Mouse (Mus musculus): ENCODE results near the gene Phkg2.

Phkg2 gene

GRCm38 (mm10) chr7:127572895-127573471, at the start of gene Phkg2:
TSS of gene Phkg2 (plus strand) at chr7:127573340.
- peak; percentile 98 to 99 for DNase-seq (ENCODE audit: low spot score in 2 of 2)

GRCm38 (mm10) chr7:127541671-127542070, 31.5 kb upstream of the Phkg2 start:
- DNase-seq (ENCODE audit: low spot score in 2 of 2), result peak in 1 of 2 experiments; percentile 46

GRCm38 (mm10) chr7:127549116-127549835, 23.9 kb upstream of the Phkg2 start:
- peak; percentile 36 to 66 for DNase-seq (ENCODE audit: low spot score in 2 of 2)

GRCm38 (mm10) chr7:127551558-127551957, 21.6 kb upstream of the Phkg2 start:
- DNase-seq (ENCODE audit: low spot score in 2 of 2), result no peak

DNA sequence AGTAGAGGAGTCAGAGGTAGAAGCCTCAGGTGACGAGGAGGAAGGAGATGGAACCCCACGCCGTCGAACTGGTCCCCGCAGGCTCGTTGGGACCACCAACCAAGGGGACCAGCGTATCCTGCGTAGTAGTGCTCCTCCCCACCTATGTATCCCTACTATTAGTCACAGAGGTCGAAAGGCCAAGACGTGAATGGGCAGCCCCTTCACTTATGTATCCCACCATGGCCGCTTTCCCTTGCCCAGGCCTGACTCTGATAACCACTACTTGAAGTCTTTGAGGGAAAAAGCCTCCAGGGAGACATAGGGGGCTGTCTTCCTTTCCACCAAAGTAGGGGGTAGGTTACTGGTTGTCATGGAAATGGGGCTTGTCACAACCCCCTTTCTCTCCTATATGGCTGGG, 12.6 kb upstream of the Phkg2 start:
- no peak for DNase-seq (ENCODE audit: low spot score in 2 of 2)

DNA sequence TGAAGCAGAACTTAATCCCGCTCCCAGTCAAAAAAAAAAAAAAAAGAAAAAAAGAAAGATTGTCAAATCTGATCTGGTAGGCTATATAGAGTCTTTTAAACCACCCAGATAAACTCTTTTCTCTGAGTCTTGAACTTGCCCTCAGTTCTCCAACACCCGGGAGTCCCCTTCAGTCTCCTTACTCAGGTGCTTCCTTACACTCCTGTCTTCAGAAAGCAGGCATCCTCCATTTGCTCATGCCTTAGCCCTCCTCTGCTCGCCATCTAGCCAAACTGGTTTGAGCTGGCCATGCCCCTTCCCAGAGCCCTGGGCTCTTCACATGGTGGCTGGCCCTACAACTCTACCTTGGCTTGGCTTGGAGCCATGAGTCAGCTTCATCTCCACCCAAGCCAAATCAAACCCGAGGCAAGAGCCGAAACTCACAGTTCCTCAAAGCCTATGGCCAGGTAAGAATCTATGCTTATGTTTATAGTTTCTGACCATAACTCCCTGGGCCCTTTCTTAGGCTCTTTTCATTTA, 11.7 kb upstream of the Phkg2 start, which contains the start of gene Tmem265:
Gene Tmem265 (plus strand): TSS at position 51 of the 519 bp plus-strand sequence.
- DNase-seq (ENCODE audit: low spot score in 2 of 2), result no peak

GRCm38 (mm10) chr7:127564381-127565150, 8.6 kb upstream of the Phkg2 start:
- peak; percentile 58 to 71 for DNase-seq (ENCODE audit: low spot score in 2 of 2)

- no peak for DNase-seq (ENCODE audit: low spot score in 2 of 2)
Measured at GRCm38 (mm10) chr7:127573503-127574008, 416 bp downstream of the Phkg2 start.

GRCm38 (mm10) chr7:127574115-127574514, 975 bp downstream of the Phkg2 start:
- DNase-seq (ENCODE audit: low spot score in 2 of 2), result no peak

DNA sequence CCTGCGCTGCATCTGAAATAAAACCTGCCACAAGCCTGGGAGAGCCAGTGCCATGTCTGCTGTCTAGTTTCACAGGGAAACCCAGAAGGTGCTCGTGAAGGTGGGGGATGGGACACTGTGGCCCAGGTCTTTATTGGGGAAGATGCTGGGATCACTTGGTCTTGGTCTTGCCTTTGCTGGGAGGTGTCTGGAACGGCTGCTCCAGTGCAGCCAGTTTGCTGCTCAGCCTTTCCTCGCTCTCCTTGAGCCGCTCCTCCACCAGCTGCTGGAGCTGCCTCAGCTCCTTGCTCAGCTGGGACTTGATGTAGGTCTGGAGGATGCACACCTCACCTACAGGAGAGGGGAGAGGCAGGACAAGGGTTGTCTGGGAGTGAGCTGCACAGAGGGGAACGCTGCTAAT, 10.1 kb downstream of the Phkg2 start:
- no peak for DNase-seq (ENCODE audit: low spot score in 2 of 2)

- no peak for DNase-seq (ENCODE audit: low spot score in 2 of 2)
Measured at GRCm38 (mm10) chr7:127585031-127585430, 11.9 kb downstream of the Phkg2 start.

DNA sequence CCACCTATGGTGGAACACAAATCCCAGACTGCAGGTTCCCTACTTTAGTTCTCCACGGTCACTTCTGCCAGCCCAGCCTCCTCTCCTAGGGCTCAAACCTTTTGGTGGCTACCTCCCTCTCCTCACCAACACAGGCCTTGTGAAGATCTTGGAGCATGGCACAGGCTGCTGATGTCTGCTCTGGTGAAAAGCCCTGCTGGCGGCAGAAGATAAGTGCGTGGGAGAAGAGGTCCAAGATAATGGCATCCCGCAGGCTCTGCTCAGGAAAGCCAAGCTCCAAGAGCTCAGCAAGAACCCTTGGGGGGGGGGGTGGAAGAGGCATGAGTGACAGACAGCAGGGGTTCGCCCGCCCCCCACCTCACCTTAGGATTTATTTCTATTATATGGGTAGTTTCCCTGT, 13.0 kb downstream of the Phkg2 start:
- no peak for DNase-seq (ENCODE audit: low spot score in 2 of 2)

- DNase-seq (ENCODE audit: low spot score in 2 of 2), result no peak
Measured at GRCm38 (mm10) chr7:127587196-127587595, 14.1 kb downstream of the Phkg2 start.

- peak; percentile 97 to 98 for DNase-seq (ENCODE audit: low spot score in 2 of 2)
Measured at GRCm38 (mm10) chr7:127588011-127588871, 15.1 kb downstream of the Phkg2 start, which contains the start of the genes Ccdc189 and Rnf40. TSS of gene Ccdc189 (minus strand) at chr7:127588595. TSS of gene Rnf40 (plus strand) at chr7:127588767.

- DNase-seq (ENCODE audit: low spot score in 2 of 2), result no peak
Measured at GRCm38 (mm10) chr7:127588901-127589300, 15.8 kb downstream of the Phkg2 start.

- no peak for DNase-seq (ENCODE audit: low spot score in 2 of 2)
Measured at GRCm38 (mm10) chr7:127589637-127590036, 16.5 kb downstream of the Phkg2 start.

DNA sequence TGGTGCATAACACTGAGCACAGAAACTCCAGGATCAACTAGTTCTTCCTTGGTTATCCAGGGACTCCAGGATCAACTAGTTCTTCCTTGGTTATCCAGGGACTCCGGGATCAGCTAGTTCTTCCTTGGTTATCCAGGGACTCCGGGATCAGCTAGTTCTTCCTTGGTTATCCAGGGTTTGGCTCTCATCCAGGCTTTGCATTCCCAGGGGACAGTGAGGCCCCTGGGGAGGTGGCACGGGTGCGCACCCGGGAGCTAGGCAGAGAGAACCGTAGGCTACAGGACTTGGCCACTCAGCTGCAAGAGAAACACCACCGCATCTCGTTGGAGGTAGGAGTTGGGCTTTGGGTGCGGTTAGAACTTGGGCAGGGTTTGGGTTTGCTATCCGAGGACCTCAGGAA, 18.0 kb downstream of the Phkg2 start:
- no peak for DNase-seq (ENCODE audit: low spot score in 2 of 2)

DNA sequence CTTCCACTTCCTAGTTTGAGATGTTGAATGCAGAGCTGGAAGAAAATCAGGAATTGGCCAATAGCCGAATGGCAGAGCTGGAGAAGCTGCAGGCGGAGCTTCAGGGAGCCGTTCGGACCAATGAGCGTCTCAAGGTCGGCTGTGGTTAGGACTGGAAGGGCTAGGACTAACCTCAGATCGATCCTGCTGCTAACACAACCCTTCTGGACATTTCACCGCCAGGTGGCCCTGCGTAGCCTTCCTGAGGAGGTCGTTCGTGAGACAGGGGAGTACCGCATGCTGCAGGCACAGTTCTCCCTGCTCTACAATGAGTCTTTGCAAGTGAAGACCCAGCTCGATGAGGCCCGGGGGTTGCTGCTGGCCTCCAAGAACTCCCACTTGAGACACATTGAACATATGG, 19.4 kb downstream of the Phkg2 start:
- DNase-seq (ENCODE audit: low spot score in 2 of 2), result no peak

DNA sequence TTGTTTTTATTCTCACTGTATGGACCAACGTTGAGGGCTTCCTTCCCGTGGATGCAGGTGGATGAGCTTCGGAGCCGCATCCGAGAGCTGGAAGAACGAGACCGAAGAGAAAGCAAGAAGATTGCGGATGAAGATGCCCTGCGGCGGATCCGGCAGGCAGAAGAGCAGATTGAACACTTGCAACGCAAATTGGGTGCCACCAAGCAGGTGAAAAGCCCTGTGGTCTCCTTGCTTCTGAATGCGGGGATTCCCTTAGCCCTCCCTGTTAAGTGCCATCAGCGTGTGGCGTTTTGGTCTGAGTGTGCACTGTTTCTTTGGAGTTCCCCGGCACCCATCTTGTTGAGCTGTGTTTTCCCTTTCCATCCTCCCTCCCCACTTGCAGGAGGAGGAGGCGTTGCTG, 23.6 kb downstream of the Phkg2 start:
- no peak for DNase-seq (ENCODE audit: low spot score in 2 of 2)

- DNase-seq (ENCODE audit: low spot score in 2 of 2), result no peak
Measured at GRCm38 (mm10) chr7:127600612-127601011, 27.5 kb downstream of the Phkg2 start.

DNA sequence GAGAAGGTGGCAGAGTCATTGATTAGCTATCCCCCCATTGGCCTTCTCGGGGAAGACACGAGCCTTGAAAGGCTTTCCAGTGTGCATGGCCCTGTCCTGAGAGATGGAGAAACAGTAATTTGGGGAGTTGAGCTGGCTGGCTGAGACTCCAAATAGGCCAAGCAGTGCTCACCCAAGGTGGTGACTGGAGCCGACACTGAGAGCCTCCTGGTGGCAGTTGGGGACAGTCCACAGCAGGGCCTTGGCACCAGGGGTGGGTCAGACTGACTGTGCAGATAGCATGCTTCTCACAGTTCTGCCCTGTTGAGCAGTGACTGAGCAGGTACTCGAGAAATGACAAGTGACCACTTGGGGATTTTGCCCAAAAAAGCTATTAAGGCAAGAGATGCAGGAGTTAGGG, 28.6 kb downstream of the Phkg2 start:
- DNase-seq (ENCODE audit: low spot score in 2 of 2), result no peak

All from heart, adult 9 months (tissue).